Mouse (Mus musculus) layer of hippocampus, adult 6 months (tissue): Measurements from ENCODE around the gene Slc35g3. TPM values are rescaled to one million over a fixed set of nuclear protein-coding genes. Genes with fewer than 3 reads are reported as not detected.

Experiments used
- long read RNA-seq, 2 experiments: library from polyadenylated mRNA; unstranded; transcript quantifications; one replicate each; pipeline ENCODE4 v2.0.0; 2019 to 2020
- polyA plus RNA-seq: library from polyadenylated mRNA; unstranded; fragments of <200 nt; fragmentation: Nextera tagmentation; gene quantifications from 2 replicates; pipeline ENCODE4 v1.2.3, GENCODE M21; 2021

The Slc35g3 gene
- 0.19 TPM in 1 of 2 replicates, not detected in the other for polyA plus RNA-seq
- long read RNA-seq, experiment 1, result 0 reads
- long read RNA-seq, experiment 2, result 0 reads

GRCm38 (mm10) chr11:69761868-69762267, at the start of gene Slc35g3:
Gene Slc35g3 (minus strand): TSS chr11:69761968.

GRCm38 (mm10) chr11:69804972-69805909, 43.5 kb upstream of the Slc35g3 start, which contains the start of gene Tmem102:
Gene Tmem102 (minus strand): TSS chr11:69805624.

GRCm38 (mm10) chr11:69801379-69801977, 39.7 kb upstream of the Slc35g3 start, which contains the start of gene Fgf11:
Gene Fgf11 (minus strand): TSS chr11:69801857.

GRCm38 (mm10) chr11:69795168-69795982, 33.6 kb upstream of the Slc35g3 start, which contains the start of gene Chrnb1:
Gene Chrnb1 (minus strand): TSS chr11:69795943.

GRCm38 (mm10) chr11:69765221-69766125, 3.7 kb upstream of the Slc35g3 start, which contains the start of gene Zbtb4:
Gene Zbtb4 (plus strand): TSS chr11:69765912.

GRCm38 (mm10) chr11:69758478-69758970, 3.2 kb downstream of the Slc35g3 start, which contains the start of gene Polr2a:
Gene Polr2a (minus strand): TSS chr11:69758637.

Other genes with a start within 250 kb of the Slc35g3 start
- gene Dnah2, start 212.9 kb downstream of the Slc35g3 start, polyA plus RNA-seq, result 0.36 and 0.80 TPM in 2 replicates
- 21.6 and 21.9 TPM in 2 replicates for gene Efnb3, start 201.8 kb downstream of the Slc35g3 start, polyA plus RNA-seq
- gene Wrap53, start 181.7 kb downstream of the Slc35g3 start, polyA plus RNA-seq, result 13.9 and 15.4 TPM in 2 replicates
- gene Trp53, start 181.6 kb downstream of the Slc35g3 start, polyA plus RNA-seq, result 25.8 and 29.0 TPM in 2 replicates
- 218 and 255 TPM in 2 replicates for gene Atp1b2, start 156.0 kb downstream of the Slc35g3 start, polyA plus RNA-seq
- not detected in 2 replicates for gene Shbg, start 144.1 kb downstream of the Slc35g3 start, polyA plus RNA-seq
- gene Sat2, start 139.9 kb downstream of the Slc35g3 start, polyA plus RNA-seq, result 18.2 and 18.3 TPM in 2 replicates
- 6.9 and 7.9 TPM in 2 replicates for gene Fxr2, start 129.0 kb downstream of the Slc35g3 start, polyA plus RNA-seq
- gene Sox15, start 106.7 kb downstream of the Slc35g3 start, polyA plus RNA-seq, result 0.16 TPM in 1 of 2 replicates, not detected in the other
- gene Mpdu1, start 99.3 kb downstream of the Slc35g3 start, polyA plus RNA-seq, result 94.9 and 96.8 TPM in 2 replicates
- 18.4 and 22.2 TPM in 2 replicates for gene Cd68, start 95.8 kb downstream of the Slc35g3 start, polyA plus RNA-seq
- gene Eif4a1, start 89.5 kb downstream of the Slc35g3 start, polyA plus RNA-seq, result 177 and 178 TPM in 2 replicates
- gene Senp3, start 79.9 kb downstream of the Slc35g3 start, polyA plus RNA-seq, result 14.3 and 15.8 TPM in 2 replicates
- gene Tnfsf13, start 76.2 kb downstream of the Slc35g3 start, polyA plus RNA-seq, result 3.6 and 4.5 TPM in 2 replicates
- gene Tnfsf12, start 66.1 kb downstream of the Slc35g3 start, polyA plus RNA-seq, result 2.8 and 3.4 TPM in 2 replicates
- gene Tnfsfm13, start 65.9 kb downstream of the Slc35g3 start, polyA plus RNA-seq, result 1.9 and 2.8 TPM in 2 replicates
- 6.6 and 7.7 TPM in 2 replicates for gene Polr2a, start 3.3 kb downstream of the Slc35g3 start, polyA plus RNA-seq
- 4.4 and 5.5 TPM in 2 replicates for gene Zbtb4, start 3.9 kb upstream of the Slc35g3 start, polyA plus RNA-seq
- 0.25 and 0.46 TPM in 2 replicates for gene Chrnb1, start 34.0 kb upstream of the Slc35g3 start, polyA plus RNA-seq
- 3.7 and 3.9 TPM in 2 replicates for gene Fgf11, start 39.9 kb upstream of the Slc35g3 start, polyA plus RNA-seq
- gene Tmem102, start 43.7 kb upstream of the Slc35g3 start, polyA plus RNA-seq, result 0.40 and 1.9 TPM in 2 replicates
- not detected in 2 replicates for gene Gm39566, start 53.3 kb upstream of the Slc35g3 start, polyA plus RNA-seq
- not detected in 2 replicates for gene Spem2, start 56.5 kb upstream of the Slc35g3 start, polyA plus RNA-seq
- not detected in 2 replicates for gene Spem1, start 60.2 kb upstream of the Slc35g3 start, polyA plus RNA-seq
- gene Nlgn2, start 75.8 kb upstream of the Slc35g3 start, polyA plus RNA-seq, result 10.5 and 10.6 TPM in 2 replicates
- 460 and 516 TPM in 2 replicates for gene Tmem256, start 76.5 kb upstream of the Slc35g3 start, polyA plus RNA-seq
- gene Plscr3, start 84.4 kb upstream of the Slc35g3 start, polyA plus RNA-seq, result 5.0 and 5.4 TPM in 2 replicates
- gene Tnk1, start 96.8 kb upstream of the Slc35g3 start, polyA plus RNA-seq, result not detected in 2 replicates
- gene Tmem95, start 116.0 kb upstream of the Slc35g3 start, polyA plus RNA-seq, result not detected in 2 replicates
- gene Kctd11, start 119.4 kb upstream of the Slc35g3 start, polyA plus RNA-seq, result 0.63 and 0.64 TPM in 2 replicates
- not detected in 2 replicates for gene Acap1, start 133.6 kb upstream of the Slc35g3 start, polyA plus RNA-seq
- 0.24 and 0.34 TPM in 2 replicates for gene 2810408A11Rik, start 139.0 kb upstream of the Slc35g3 start, polyA plus RNA-seq
- gene Neurl4, start 139.1 kb upstream of the Slc35g3 start, polyA plus RNA-seq, result 9.8 and 12.3 TPM in 2 replicates
- 20.7 and 21.7 TPM in 2 replicates for gene Gps2, start 151.9 kb upstream of the Slc35g3 start, polyA plus RNA-seq
- 766 and 767 TPM in 2 replicates for gene Eif5a, start 160.0 kb upstream of the Slc35g3 start, polyA plus RNA-seq
- gene Ybx2, start 173.8 kb upstream of the Slc35g3 start, polyA plus RNA-seq, result 0.35 TPM in 1 of 2 replicates, not detected in the other
- gene Slc2a4, start 186.2 kb upstream of the Slc35g3 start, polyA plus RNA-seq, result 0.43 and 0.93 TPM in 2 replicates
- not detected in 2 replicates for gene Cldn7, start 202.8 kb upstream of the Slc35g3 start, polyA plus RNA-seq
- 15.1 and 15.6 TPM in 2 replicates for gene Ctdnep1, start 219.2 kb upstream of the Slc35g3 start, polyA plus RNA-seq
- 101 and 106 TPM in 2 replicates for gene Elp5, start 220.5 kb upstream of the Slc35g3 start, polyA plus RNA-seq
- gene Gabarap, start 229.2 kb upstream of the Slc35g3 start, polyA plus RNA-seq, result 359 and 408 TPM in 2 replicates
- gene Phf23, start 233.8 kb upstream of the Slc35g3 start, polyA plus RNA-seq, result 8.8 and 10.5 TPM in 2 replicates
- gene Dvl2, start 238.6 kb upstream of the Slc35g3 start, polyA plus RNA-seq, result 1.4 and 1.7 TPM in 2 replicates